24 mouse cellular contexts compared by ENCODE assay signal in the genomic region with DNA sequence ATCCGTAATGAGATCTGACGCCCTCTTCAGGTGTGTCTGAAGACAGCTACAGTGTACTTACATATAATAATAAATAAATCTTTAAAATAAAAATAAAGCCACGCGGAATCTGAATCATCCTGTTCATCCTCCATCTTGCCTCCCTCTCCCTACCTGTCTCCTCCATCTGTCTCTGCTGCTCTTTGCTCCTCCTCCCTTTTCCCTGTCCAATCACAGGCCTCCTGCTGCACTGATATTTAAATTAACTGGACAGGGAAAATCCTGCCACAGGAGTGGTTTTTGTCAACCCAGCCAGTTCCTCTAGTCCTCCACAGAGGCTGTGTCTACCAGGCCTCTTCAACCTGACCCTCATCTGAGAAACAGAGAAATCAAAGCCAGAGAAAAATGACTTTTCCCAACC.
DNase-seq lines count a peak whose midpoint lies in the region; TF ChIP-seq lines count a peak whose summit lies in the region.
"Had no signal": no experiment of that assay in that cellular context is flagged by ENCODE, and none has a peak within 500 bp of the region (broad histone marks: within the 10 kb centered on the region; RNA-seq: fewer than 3 reads in every experiment).

No protein-coding gene starts in this region.

- TF ChIP-seq CTCF in CH12.LX (conservative IDR thresholded peaks at IDR 0.05 in 1 of 2, IDR thresholded peaks at IDR 0.05 in 1 of 2; ENCODE audit: low read depth in 2 of 2, low read length in 2 of 2): no peak

- peaks cover 5 to 12% of the 10 kb centered on the region in 2 experiments for H3K4me1 ChIP-seq in CH12.LX (ENCODE audit: control insufficient read depth in 1 of 2, insufficient read depth in 2 of 2)

- H3K27me3 ChIP-seq in CH12.LX (replicated peaks): no peaks in the 10 kb centered on the region
- H3K27me3 ChIP-seq: Patski had no signal

- no peak overlapping the region for H3K27ac ChIP-seq in CH12.LX (ENCODE audit: insufficient read depth, low read depth)

- no peaks in the 10 kb centered on the region for H3K79me2 ChIP-seq in CH12.LX (replicated peaks; ENCODE audit: control insufficient read depth, extremely low read depth, insufficient read depth, poor library complexity, severe bottlenecking)

- DNase-seq in CH12.LX (ENCODE audit: extremely low read depth): peak; percentile 27
- DNase-seq in ES-CJ7 (ENCODE audit: low read depth, low spot score): peak; percentile 38
- peak; percentile 59 for DNase-seq in R1 (ENCODE audit: low read depth, low spot score)
- peak; percentile 63 for DNase-seq in ZHBTc4 (ENCODE audit: low read depth, low spot score)
- DNase-seq in heart, adult 11 months: no peak
- DNase-seq in T-cell, adult 2 months (ENCODE audit: low spot score): no peak
- no peak for DNase-seq in cerebellum, adult 11-12 months
- DNase-seq in left cerebral cortex, adult 11 months (ENCODE audit: low spot score): no peak
- DNase-seq: adrenal gland, adult 2 months; adrenal gland, adult 8-10 months; adrenal gland, postnatal 10 days; adrenal gland, postnatal 14 days; adrenal gland, postnatal 25 days; adrenal gland, postnatal 36 days; B cell, adult 2 months; cerebellum, adult 11 months; cerebellum, adult 18-20 months; cerebellum, adult 2 months; cerebellum, adult 8-10 months; cerebellum, adult 9-10 months; cerebellum, adult 9-11 months; cerebellum, postnatal 10 days had no signal

- no peak overlapping the region for H3K9ac ChIP-seq in CH12.LX (ENCODE audit: insufficient read depth, low read depth)

- no peak for TF ChIP-seq EP300 in CH12.LX (IDR thresholded peaks at IDR 0.05; ENCODE audit: low read length)

- in situ Hi-C loops in CH12.LX (cut with MboI; ENCODE audit: low pct_ligation_motif_present, low pct_unique_long_range_greater_than_20kb, low sequenced_read_pairs): no loop called here

- H3K4me2 ChIP-seq in CH12.LX (ENCODE audit: insufficient read depth, low read depth, poor library complexity, severe bottlenecking): no peak overlapping the region

- dilution Hi-C loops in CH12.LX (cut with MboI; ENCODE audit: extremely low pct_ligation_motif_present, extremely low pct_unique_long_range_greater_than_20kb, low sequenced_read_pairs): no loop called here

- no peak for TF ChIP-seq RAD21 in CH12.LX (IDR thresholded peaks at IDR 0.05; ENCODE audit: low read depth, low read length)

- TF ChIP-seq POLR2A in CH12.LX (IDR thresholded peaks at IDR 0.05; ENCODE audit: low read depth, low read length): no peak

- no peaks in the 10 kb centered on the region for H3K9me3 ChIP-seq in CH12.LX (replicated peaks; ENCODE audit: low read length)
- H3K9me3 ChIP-seq: G1E had no signal

- H3K36me3 ChIP-seq in CH12.LX (replicated peaks in 1 of 2; ENCODE audit: control insufficient read depth in 1 of 2, insufficient read depth in 1 of 2, low read length in 1 of 2): no peaks in the 10 kb centered on the region
- H3K36me3 ChIP-seq: G1E had no signal

- H3K4me3 ChIP-seq in CH12.LX (replicated peaks in 1 of 3; ENCODE audit: low read depth in 2 of 3, low read length in 2 of 3, poor library complexity in 1 of 3): no peak overlapping the region

TF ChIP-seq in CH12.LX, 34 proteins besides CTCF, POLR2A, EP300 and RAD21:
- TF ChIP-seq KAT2A (IDR thresholded peaks at IDR 0.05; ENCODE audit: insufficient replicate concordance, low read length) (no peak), JUND (conservative IDR thresholded peaks at IDR 0.05; ENCODE audit: low read depth, low read length) (no peak), MEF2A (IDR thresholded peaks at IDR 0.05; ENCODE audit: borderline replicate concordance, low read depth, low read length) (no peak), BHLHE40 (IDR thresholded peaks at IDR 0.05; ENCODE audit: low read depth, low read length) (no peak), TCF12 (IDR thresholded peaks at IDR 0.05; ENCODE audit: low read depth, low read length) (no peak), ZC3H11A (IDR thresholded peaks at IDR 0.05; ENCODE audit: low read depth, low read length) (no peak), RCOR1 (conservative IDR thresholded peaks at IDR 0.05; ENCODE audit: low read depth, low read length) (no peak), JUN (IDR thresholded peaks at IDR 0.05; ENCODE audit: insufficient read depth, low read depth, low read length) (no peak), TBP (conservative IDR thresholded peaks at IDR 0.05; ENCODE audit: low read depth, low read length) (no peak), NRF1 (IDR thresholded peaks at IDR 0.05; ENCODE audit: low read depth, low read length) (no peak), CHD1 (IDR thresholded peaks at IDR 0.05; ENCODE audit: low read depth, low read length) (no peak), SIN3A (IDR thresholded peaks at IDR 0.05; ENCODE audit: low read length) (no peak), MAX (IDR thresholded peaks at IDR 0.05; ENCODE audit: low read length) (no peak), IRF4 (IDR thresholded peaks at IDR 0.05; ENCODE audit: low read depth, low read length) (no peak), USF1 (IDR thresholded peaks at IDR 0.05; ENCODE audit: low read depth, low read length) (no peak), PAX5 (IDR thresholded peaks at IDR 0.05; ENCODE audit: low read length) (no peak)

Comparison
In these comparisons a context has a peak if more than half of its experiments do, and no peak if none do; other contexts are left out.
1. DNase-seq: peak in CH12.LX (single experiment), ES-CJ7 (single experiment), R1 (single experiment) and ZHBTc4 (single experiment); none in heart, adult 11 months (single experiment), T-cell, adult 2 months (single experiment), cerebellum, adult 11-12 months (single experiment) and left cerebral cortex, adult 11 months (single experiment).